Mouse (Mus musculus) small intestine, adult 2 months (tissue): ENCODE measurements around the gene Kcnmb2.

ENCODE experiments used
- CTCF ChIP-seq: fragments of 200-500 bp; IDR thresholded peaks from 2 replicates; pipeline ENCODE4 v1.5.1; 2012; ENCODE audit warnings: low read depth, mild to moderate bottlenecking, control low read depth, inconsistent platforms, low read length, moderate library complexity, mixed read lengths; ENCODE audit not compliant: insufficient replicate concordance, insufficient read length; ENCODE audit errors: extremely low read depth
- POLR2A ChIP-seq: fragments of 200-500 bp; IDR thresholded peaks from 2 replicates; pipeline ENCODE4 v1.6.1; 2012; ENCODE audit warnings: low read depth, mild to moderate bottlenecking, control low read depth, inconsistent platforms, low read length, moderate library complexity

DNA sequence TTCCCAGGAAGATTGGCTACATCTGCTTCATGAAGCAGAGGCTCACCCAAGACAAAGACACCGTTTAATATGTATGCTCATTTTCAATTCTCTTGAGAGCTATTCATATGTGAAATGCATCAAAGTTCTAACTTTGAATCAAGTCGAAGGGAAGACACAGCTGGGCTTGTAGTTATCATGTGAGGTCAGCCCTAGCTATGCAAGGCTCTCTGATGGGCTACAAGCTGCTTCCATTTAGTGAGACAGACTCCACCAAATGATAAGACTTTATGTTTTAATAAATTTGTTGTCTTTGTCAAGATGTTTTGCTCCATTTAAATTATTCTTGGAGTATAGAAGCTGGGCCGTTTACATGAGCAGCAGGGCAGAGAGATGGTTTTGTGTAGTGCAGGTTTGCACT, 58.9 kb downstream of the Kcnmb2 start:
- TF ChIP-seq CTCF (no peak), POLR2A (no peak)
